Mouse (Mus musculus) brain, embryonic 18.5 days (tissue): ENCODE measurements at regions not wholly inside any gene's neighbourhood (a gene's known extent, or its start where the extent isn't known, plus 50 kb on each side); places are given as distances from the start of the nearest gene placed in this dataset.
A peak's percentile ranks its signal among the peaks of the same experiment; 100 is the strongest.

Source experiments
- DNase-seq: peaks from one replicate; pipeline ENCODE4 v3.0.0-alpha.2; 2012; ENCODE audit warnings: low read depth, low spot score

DNA sequence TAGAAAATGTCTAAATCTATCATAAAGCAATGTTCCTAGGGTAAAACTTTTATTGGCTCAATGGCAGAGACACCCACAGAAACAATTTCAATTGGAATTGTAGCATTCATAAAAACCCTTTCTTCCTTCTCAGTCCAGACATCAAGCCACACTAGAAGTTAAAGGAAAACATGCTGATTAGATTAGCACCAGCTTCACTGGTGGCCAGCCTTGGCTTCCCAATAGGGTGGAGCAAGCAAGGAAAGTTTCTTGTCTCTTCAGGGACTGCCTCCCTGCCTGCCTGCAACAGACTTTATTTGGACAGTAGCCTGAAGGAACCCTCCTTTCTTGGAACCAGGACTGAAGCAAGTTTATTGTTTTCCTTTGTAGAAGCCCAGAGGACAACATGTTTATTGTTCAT, 289.0 kb upstream of the Mef2c start:
- DNase-seq: no peak

DNA sequence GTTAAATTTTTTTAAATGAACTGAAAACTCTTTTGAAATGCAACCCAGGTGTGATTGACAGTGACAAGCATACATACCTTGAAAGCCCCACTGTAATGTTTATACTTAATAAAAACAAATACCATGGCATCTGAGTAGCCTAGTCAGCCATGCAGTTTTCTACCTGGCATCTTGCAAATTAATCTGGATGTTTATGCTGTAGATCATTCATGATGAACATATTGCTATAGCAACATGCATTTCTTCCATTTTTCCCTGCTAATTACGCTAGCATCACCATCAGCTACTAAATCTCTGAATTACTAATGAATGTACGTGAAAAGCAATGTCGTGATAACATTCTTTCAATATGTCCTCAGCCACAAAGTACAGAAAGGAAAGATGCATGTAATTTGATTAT, 287.4 kb upstream of the Mef2c start:
- peak; percentile 3 for DNase-seq

DNA sequence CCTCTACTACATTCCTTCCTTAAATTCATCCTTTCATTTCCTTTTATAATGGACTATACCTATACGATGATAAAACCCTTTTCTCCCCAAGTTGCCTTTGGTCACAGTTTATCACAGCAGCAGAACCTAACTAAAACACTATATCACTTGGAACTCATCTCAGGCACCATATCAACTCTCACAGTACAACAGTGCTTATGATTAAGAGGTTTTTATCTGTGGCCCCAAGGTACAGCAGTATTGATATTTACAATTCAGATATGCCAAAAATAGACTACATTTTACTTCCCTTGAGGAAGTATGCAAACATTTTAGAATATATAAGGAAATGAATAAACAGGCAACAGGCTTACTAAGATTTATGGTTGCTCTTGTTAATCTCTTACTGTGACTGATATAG, 251.4 kb upstream of the Mef2c start:
- no peak for DNase-seq

DNA sequence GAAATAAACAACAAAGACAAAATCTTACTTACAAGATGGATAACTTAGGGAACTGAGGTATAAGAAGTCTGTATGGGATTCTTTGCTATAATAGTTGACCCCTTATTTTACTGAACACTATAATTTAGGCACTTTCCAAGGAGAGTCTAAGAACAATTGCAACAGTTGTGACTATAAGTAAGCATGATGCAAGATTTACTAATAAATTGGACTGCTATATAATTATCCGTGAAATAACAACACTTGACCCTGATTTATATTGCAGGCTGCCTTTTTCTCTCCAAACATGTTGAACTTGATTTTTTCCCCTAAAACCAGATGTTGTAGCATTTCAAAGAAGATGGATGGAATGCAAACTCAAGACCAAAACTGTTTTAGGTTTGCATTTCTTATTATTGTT, 237.2 kb upstream of the Mef2c start:
- no peak for DNase-seq

DNA sequence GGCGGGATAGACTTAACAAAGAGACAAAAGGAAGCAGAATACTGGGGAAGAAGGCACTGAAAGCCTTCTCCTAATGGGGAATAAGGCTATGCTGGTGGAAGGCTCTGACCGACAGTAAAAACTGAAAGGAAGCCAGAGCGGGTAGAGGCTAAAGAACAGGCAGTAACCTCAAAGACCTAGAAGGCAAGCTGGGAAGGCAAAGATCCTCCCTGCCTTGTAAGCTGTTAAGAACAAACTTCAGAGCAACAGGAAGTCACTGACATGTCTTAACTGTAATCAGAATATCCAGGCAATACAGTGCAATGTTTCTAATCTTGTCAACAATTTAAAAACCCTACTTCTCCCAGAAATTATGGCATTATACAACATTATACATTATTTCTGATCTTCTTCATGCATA, 235.2 kb upstream of the Mef2c start:
- DNase-seq: no peak

DNA sequence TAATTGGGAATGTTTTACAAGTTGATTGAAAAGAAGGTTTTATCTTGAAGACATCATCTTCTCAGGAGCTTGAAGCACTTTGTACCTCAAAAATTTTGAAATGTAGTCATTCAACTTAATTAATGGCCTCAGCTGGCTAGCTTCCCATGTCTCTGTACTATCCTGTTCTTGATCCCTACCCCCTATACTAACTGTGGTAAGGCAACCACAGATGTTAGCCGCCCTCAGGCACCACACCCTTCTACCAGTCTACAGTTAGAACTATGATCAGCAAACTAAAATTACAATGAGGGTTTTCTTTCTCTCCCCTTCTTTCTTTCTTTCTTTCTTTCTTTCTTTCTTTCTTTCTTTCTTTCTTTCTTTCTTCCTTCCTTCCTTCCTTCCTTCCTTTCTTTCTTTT, 225.1 kb upstream of the Mef2c start:
- no peak for DNase-seq

DNA sequence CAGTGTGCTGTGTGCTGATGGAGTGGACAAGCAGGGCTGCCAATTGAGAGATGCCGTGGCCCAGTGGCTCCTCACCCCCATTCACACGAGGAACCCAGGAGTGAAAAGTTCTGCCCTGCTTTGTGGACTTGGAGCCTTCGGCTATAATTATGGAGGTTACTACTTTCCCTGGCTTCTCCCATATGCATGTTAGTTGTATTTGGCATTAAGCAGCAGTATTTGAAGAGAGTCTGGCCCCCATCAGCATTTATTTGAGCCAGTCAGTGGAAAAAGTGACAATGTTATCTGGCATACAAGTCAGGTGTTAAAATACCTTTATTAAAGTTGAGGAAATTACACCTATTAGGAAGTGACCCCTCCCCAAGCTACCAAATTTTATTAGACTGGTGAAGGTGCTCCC, 196.1 kb upstream of the Mef2c start:
- DNase-seq: no peak

DNA sequence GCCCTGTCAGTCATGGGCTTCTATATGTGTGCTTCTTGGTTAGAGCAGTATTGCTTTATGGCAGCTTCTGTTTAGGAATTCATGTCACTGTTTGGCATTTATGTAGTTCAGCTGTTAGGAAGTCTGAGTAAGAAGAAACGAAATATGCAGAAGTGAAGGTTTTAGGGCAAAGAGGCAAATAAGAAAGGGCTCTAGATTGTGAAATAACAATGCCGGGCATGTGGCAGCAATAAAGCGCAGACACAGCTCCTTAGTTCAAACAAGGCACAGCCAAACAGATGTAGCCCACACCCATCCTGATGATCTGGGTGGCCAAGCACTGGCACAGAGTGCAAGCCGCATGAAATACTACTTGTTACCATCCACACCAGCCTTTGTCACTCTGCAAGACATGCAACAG, 175.3 kb upstream of the Mef2c start:
- DNase-seq: no peak

DNA sequence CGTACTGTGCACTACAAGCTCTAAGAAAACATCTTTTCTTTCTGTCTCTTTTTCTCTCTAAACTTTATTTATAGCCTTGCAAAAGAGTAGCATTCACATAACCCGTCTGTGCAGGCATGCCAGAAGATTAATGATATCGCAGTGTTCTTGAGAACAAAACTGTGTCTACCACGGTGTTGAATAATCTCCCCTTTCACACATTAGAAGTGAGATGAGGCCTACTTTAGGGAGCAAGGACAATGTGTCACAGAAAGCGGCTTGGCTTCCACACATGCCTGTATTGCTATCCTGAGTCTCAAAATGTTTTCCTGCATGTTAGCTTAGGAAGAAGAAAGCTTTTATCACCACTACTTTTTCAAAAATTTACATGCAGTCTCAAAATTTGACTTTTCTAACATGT, 170.1 kb upstream of the Mef2c start:
- DNase-seq: no peak

DNA sequence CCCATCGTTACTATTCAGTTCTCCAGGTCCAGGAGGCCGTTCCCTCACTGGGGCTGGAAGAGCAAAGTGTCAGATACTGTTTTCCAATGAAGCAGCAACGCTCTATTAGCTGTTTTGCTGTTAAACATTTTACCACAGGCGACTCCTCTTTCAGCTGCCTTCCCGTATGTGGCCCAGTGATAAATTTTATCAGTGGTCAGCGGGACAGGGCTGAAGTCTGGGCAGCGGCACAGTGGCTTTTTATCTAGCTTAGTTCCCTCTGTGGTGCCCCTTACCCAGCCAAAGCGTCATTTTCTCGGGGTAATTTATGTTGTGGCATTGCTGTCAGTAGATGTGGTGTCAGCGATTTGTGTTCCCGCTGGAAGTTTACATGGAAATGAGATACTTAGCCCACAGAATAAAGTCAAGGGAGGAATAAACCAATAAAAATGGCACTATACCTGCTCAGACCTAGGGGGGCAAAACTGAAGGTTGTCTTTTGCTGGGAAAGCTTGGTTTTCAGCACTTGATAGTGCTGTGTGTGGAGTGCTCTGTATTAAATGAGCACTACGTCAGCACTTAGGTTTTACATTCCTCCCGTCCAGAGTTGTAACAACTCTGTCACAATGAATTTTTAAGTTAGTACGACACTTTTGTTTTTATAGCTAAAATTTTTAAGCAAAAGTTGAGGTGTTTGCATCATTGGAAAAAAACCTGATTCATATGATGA, 159.1 kb upstream of the Mef2c start:
- DNase-seq: no peak

DNA sequence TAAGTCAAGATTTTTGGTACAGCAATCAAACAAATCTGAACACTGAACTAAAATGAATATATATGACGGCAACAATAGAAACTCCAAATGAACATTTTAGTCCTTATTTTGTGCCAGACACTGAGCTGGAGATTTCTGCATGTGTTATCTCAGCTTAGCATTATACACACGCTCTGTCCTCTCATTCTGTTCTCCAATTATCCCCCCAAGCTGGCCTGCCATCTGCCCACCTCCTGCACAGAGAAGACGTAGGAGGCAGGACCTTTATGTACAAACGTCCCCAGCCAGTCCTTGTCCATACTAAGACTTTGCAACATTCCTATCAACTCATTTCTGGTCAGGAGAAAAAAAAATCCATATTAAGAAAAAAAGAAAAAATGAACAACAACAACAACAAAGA, 148.5 kb upstream of the Mef2c start:
- DNase-seq: no peak

DNA sequence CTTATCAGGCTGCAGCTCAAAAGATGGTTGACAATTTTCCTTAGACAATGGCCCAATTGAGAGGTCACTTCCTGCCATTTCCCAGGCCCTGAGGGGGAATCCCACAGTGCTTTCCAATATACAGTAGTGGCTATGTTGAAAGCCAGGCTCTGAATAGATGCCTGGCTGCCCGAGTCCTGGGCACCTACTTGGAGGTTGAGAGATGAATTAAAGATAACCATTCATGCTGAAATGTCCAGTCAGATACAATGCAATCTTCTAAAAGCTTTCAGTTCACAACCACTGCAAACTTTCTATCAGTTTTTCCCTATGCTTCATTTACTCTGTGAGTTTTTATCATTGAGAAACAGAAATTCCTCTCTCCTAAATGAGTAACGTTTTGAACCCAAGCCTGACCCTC, 143.3 kb upstream of the Mef2c start:
- no peak for DNase-seq

DNA sequence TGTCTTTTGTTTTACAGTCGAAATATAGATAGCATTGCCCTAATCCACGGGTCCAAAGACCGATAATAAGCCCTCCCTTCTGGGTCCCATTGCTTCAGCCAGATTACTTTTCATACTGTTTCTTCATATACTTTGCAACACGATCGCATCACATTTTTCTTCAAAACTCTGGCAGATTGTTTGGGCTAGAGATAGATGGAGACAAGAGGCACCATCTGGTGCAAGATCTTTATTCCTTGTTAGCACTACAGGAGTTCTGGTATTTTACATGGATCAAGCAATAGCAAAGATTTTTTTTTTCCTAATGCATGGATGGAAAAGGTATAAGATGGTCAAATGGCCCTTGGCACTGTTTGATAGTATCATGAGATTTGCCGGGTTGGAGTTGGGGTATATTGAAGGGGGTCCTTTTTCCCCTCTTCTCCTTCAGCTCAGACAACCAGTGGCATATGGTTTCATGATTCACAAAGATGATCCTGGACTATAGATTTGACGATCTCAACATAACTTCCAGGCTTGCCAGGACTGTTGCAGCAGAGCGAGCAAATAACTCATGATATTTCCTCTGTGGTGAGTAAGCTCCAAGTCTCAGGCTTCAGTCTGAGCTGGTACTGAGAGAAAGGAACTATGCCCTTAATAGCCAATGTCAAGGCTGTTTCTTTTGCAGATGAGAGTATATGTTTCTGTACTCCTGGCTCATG, 127.6 kb upstream of the Mef2c start:
- DNase-seq: peak; percentile 42

DNA sequence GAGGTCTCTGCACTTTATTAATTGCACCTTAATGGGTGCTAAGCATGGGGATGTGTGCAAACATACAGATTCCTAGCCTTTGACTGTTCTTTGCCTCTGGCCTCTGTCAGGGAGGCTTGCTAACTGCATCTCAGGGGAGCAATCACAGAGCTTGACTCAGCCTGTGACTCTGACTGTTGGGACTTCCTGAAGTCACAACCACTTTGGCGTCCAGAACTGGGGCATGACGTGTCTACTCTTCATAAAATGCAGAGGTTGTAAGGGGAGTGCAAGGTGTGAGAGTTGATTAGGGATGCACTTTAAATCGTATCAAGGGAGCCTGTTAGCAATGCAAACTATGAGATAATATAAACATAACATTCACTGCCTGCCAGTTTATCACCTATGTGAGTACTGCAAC, 125.2 kb upstream of the Mef2c start:
- no peak for DNase-seq

DNA sequence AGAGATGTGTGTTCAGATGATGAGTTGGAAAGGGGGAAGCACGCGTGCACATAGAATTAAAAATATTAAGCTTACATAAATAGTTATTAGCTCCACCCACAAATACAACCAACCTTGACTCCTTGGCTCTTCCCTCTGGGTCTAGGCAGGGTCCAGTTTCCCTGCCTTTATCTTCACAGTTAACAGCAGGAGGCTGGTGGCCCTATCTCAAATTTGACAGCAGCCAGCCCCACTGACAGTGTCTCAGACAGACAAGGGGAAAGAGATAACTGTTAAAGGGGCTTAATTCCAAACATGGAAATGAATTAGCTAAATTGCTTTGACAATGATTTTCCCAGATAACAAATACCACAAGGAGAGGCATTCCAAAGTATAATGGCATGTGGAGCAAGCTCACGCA, 121.2 kb upstream of the Mef2c start:
- DNase-seq: no peak

DNA sequence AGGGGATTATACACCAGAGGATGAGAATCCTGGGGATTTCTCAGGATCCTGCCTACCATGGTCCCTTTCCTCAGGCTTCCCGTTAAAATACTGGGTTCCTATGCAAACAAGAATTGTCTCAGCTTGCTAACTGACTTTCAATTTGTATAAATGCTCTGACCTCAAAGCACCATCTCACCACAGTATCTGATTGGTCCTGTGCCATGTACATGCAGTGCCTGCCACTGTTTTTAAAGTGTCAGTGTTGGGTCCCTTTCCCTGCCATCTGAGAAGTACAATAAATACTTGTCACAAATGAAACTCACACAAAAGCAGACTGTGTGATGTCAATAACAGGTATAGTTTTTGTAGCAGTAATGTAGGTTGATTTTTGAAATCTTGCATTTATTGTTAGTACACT, 109.1 kb upstream of the Mef2c start:
- DNase-seq: no peak

DNA sequence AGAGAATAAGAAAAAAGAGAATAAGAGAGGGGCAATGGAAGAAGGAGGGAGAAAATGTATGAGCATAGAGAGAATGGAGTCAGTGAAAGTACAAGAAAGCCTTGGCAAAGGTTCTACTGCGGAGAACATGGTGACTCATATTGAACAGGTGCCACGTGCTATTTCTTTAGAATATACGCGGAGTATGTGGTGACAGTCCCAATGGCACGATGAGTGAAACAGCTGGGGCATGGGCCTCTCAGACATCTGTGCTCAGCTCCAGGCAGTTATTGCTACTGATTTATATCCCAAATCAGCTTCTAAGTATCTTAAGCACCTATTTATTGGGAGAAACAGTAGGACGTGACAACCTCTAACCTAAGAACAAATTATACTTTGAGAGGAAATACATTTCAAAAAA, 104.5 kb upstream of the Mef2c start:
- no peak for DNase-seq

DNA sequence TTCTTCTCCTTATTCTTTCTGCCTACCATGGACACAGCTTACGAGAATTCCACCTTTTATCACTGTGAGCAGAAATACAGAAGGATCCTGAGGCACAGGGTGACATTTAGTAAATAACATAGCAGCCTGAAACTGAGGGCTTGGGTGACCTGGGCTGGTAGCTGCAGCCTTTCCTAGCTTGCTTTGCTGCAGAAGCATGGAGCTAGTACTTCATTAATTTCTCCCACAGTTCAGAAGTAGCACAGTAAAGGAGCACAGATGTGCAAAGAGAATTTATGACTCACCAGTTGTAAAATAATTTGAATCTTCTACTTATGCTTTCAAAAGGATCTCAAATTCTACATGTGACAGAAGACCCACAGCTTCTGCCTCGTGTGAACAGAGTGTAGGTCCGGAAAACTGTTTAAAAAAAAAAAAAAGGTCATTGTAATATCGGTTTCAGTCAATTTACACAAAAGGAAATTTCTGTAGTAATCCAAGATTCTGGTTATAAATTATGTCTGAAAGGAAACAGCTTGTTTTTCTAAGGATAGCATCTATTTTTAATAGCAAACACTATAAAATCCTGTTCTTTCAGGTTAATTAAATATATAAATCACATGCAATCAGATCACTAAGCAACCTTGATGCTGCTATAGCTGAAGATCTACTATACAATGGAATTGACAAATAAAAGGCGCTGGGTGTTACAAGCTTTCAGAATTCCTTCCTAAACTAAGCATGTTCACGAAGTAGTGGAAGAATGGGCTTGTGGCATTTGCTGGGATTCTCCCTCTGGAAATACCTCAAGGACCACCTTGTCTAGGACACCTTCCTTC, 64.0 kb upstream of the Mef2c start:
- DNase-seq: no peak

DNA sequence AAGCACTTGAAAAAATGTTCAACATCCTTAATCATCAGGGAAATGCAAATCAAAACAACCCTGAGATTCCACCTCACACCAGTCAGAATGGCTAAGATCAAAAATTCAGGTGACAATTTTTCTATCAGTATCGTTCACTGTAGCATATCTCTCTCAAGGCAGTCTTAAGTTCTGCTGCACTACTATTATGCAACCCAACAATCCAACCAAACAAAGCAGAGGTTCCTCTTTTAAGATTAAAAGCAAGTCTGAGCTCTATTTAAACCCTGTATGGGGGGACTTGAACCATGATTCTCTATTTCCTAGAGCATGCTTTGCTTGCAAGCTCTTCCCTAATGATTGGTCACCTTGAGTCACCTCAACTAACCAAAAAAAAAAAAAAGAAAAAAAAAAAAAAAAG, 59.6 kb upstream of the Mef2c start:
- no peak for DNase-seq

DNA sequence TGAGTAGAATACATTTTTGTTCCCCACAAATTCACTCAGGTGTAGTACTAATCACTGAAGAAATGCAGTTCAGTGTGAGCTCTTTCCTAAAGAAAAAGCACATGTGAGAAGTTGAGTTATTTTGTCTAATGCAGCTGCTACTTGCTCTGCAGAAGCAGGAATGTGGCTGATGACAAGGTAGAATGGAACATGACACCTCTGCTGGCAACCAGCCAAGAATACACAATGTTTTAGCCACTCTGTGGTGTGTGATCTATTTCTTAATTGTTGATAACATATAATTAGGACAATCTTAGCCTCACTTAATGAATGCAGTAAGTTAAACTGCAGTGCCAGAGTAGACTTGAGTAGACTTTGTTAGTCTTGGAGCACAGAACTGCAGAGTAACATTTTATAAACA, 53.0 kb upstream of the Mef2c start:
- no peak for DNase-seq

DNA sequence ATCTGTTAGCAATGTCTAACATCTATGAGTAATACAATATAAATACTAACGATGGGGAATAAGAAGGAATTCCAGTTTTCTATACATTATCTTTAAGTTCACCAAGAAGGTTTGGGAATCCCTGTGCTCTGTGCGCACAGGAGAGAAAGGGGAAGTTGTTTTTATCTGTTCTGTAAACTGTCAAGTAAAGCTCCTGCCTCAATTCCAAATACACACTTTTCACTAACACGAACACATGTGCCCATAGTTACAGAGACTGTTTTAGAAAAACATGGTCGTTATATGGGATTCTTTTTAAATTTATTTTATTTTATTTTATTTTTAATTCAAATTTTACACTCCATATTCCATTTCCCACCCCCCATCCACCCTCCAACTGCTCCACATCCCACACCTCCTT, 50.8 kb upstream of the Mef2c start:
- no peak for DNase-seq
